Mouse (Mus musculus): Measurements from ENCODE around the gene Ngef. TPM values are rescaled to one million over a fixed set of nuclear protein-coding genes. Genes with fewer than 3 reads are reported as not detected.
A peak's percentile ranks its signal among the peaks of the same experiment; 100 is the strongest.

The Ngef gene
- polyA plus RNA-seq, 1 experiment = 0.72 TPM

DNA sequence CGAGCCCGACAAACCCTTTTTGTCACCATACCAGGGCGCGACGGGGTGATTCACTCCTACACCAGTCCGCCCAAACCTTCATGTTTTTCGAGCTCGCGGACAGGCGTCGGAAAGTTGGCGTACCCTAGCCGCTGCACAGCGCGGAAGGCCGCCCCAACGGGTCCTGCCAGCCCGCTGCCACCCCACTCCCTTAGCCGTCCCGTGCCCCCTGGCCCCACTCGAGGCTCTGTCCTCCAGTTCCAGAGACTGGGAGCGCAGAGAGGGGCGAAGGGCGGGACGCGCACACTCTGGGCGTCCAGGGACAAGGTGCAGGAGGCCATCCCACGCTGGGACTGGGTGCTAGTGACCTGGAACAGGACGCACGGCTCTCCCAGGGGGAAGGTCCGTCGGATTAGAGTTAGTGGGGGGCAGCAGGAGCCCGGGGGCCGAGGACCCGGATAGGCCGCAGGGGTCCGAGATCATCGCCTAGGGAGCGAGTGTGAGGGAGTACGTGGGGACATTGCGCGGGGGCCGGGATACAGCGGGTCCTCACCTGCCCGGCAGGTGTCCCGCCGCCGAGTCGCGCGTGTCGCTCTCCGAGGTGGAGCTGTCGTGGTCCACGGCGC, 64.0 kb downstream of the Ngef start, which contains the start of gene Neu2:
Gene Neu2, plus strand, starts transcription at position 329 of the 605 bp plus-strand sequence.
- peaks cover 27% of the 10 kb centered on the region for H3K27me3 ChIP-seq (ENCODE audit: control insufficient read depth, insufficient read depth, low read length, poor library complexity, severe bottlenecking)
- H3K27ac ChIP-seq (ENCODE audit: insufficient read depth, low read length) = no peak within 1 kb of the TSS
- no peaks in the 10 kb centered on the region for H3K4me1 ChIP-seq (ENCODE audit: control insufficient read depth, insufficient read depth, low read length)
- no peaks in the 10 kb centered on the region for H3K9me3 ChIP-seq (replicated peaks; ENCODE audit: control insufficient read depth, insufficient read depth, low read length, poor library complexity, severe bottlenecking)
- TF ChIP-seq POLR2A (IDR thresholded peaks at IDR 0.05; ENCODE audit: insufficient read depth, low read length) (no peak), CTCF (IDR thresholded peaks at IDR 0.05; ENCODE audit: low read depth, low read length) (no peak), EP300 (IDR thresholded peaks at IDR 0.05; ENCODE audit: insufficient read depth, low read depth, low read length) (no peak)
- peak within 1 kb of the TSS; percentile 82 for H3K9ac ChIP-seq (ENCODE audit: low read depth, poor library complexity, severe bottlenecking)
- no peaks in the 10 kb centered on the region for H3K36me3 ChIP-seq (ENCODE audit: control insufficient read depth, insufficient read depth, low read length, poor library complexity, severe bottlenecking)
- peak within 1 kb of the TSS; percentile 79 for H3K4me3 ChIP-seq (ENCODE audit: low read depth, low read length)

GRCm38 (mm10) chr1:87508591-87509560, 64.8 kb downstream of the Ngef start:
- H3K9ac ChIP-seq (ENCODE audit: low read depth, poor library complexity, severe bottlenecking) = peak overlapping the region; percentile 82; the same call in 1 of the 2 replicates
- H3K27me3 ChIP-seq (ENCODE audit: control insufficient read depth, insufficient read depth, low read length, poor library complexity, severe bottlenecking) = peaks cover 27% of the 10 kb centered on the region
- H3K4me1 ChIP-seq (ENCODE audit: control insufficient read depth, insufficient read depth, low read length) = no peaks in the 10 kb centered on the region
- H3K4me3 ChIP-seq (ENCODE audit: low read depth, low read length) = peak overlapping the region; percentile 79
- no peak overlapping the region for H3K27ac ChIP-seq (ENCODE audit: insufficient read depth, low read length)
- no peaks in the 10 kb centered on the region for H3K36me3 ChIP-seq (ENCODE audit: control insufficient read depth, insufficient read depth, low read length, poor library complexity, severe bottlenecking)
- H3K9me3 ChIP-seq (replicated peaks; ENCODE audit: control insufficient read depth, insufficient read depth, low read length, poor library complexity, severe bottlenecking) = no peaks in the 10 kb centered on the region
- TF ChIP-seq CTCF (IDR thresholded peaks at IDR 0.05; ENCODE audit: low read depth, low read length) (no peak), EP300 (IDR thresholded peaks at IDR 0.05; ENCODE audit: insufficient read depth, low read depth, low read length) (no peak), POLR2A (IDR thresholded peaks at IDR 0.05; ENCODE audit: insufficient read depth, low read length) (no peak)

- no peak for TF ChIP-seq EP300 (IDR thresholded peaks at IDR 0.05; ENCODE audit: insufficient read depth, low read depth, low read length)
- TF ChIP-seq POLR2A (IDR thresholded peaks at IDR 0.05; ENCODE audit: insufficient read depth, low read length) = no peak
- no peak for TF ChIP-seq CTCF (IDR thresholded peaks at IDR 0.05; ENCODE audit: low read depth, low read length)
- Histone ChIP-seq H3K36me3 (ENCODE audit: control insufficient read depth, insufficient read depth, low read length, poor library complexity, severe bottlenecking) (no peaks in the 10 kb centered on the region), H3K9me3 (replicated peaks; ENCODE audit: control insufficient read depth, insufficient read depth, low read length, poor library complexity, severe bottlenecking) (no peaks in the 10 kb centered on the region), H3K27me3 (ENCODE audit: control insufficient read depth, insufficient read depth, low read length, poor library complexity, severe bottlenecking) (peaks cover 27% of the 10 kb centered on the region), H3K9ac (ENCODE audit: low read depth, poor library complexity, severe bottlenecking) (no peak overlapping the region), H3K4me1 (ENCODE audit: control insufficient read depth, insufficient read depth, low read length) (no peaks in the 10 kb centered on the region), H3K4me3 (ENCODE audit: low read depth, low read length) (no peak overlapping the region), H3K27ac (ENCODE audit: insufficient read depth, low read length) (no peak overlapping the region)
Observed at GRCm38 (mm10) chr1:87507857-87508256, 65.8 kb downstream of the Ngef start.

DNA sequence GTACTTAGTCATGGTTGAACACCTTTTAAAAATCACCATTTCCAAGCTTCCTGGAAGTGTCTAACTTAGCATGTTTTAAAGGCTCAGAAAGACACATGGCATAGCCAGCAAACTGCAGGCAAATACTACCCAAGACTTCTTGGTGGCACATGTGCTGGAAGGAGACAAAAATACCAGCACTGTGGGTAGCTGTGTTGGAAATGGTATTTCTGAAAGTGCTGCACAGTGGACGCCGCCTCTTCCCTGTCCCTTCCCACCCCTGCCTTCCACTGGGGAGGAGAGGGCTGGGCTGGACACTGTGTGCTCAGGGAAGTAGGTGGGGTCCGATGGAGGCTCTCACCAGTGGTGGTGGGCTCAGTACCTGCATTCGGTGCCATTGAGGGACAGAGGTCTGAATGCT, 68.1 kb downstream of the Ngef start:
- Histone ChIP-seq H3K27ac (ENCODE audit: insufficient read depth, low read length) (no peak overlapping the region), H3K36me3 (ENCODE audit: control insufficient read depth, insufficient read depth, low read length, poor library complexity, severe bottlenecking) (no peaks in the 10 kb centered on the region), H3K27me3 (ENCODE audit: control insufficient read depth, insufficient read depth, low read length, poor library complexity, severe bottlenecking) (peaks cover 20% of the 10 kb centered on the region), H3K9ac (ENCODE audit: low read depth, poor library complexity, severe bottlenecking) (no peak overlapping the region), H3K4me3 (ENCODE audit: low read depth, low read length) (no peak overlapping the region), H3K4me1 (ENCODE audit: control insufficient read depth, insufficient read depth, low read length) (no peaks in the 10 kb centered on the region), H3K9me3 (replicated peaks; ENCODE audit: control insufficient read depth, insufficient read depth, low read length, poor library complexity, severe bottlenecking) (no peaks in the 10 kb centered on the region)
- TF ChIP-seq EP300 (IDR thresholded peaks at IDR 0.05; ENCODE audit: insufficient read depth, low read depth, low read length) = no peak
- TF ChIP-seq POLR2A (IDR thresholded peaks at IDR 0.05; ENCODE audit: insufficient read depth, low read length) = no peak
- TF ChIP-seq CTCF (IDR thresholded peaks at IDR 0.05; ENCODE audit: low read depth, low read length) = no peak

GRCm38 (mm10) chr1:87493542-87493941, 80.1 kb downstream of the Ngef start:
- H3K27me3 ChIP-seq (ENCODE audit: control insufficient read depth, insufficient read depth, low read length, poor library complexity, severe bottlenecking) = no peaks in the 10 kb centered on the region
- H3K36me3 ChIP-seq (ENCODE audit: control insufficient read depth, insufficient read depth, low read length, poor library complexity, severe bottlenecking) = no peaks in the 10 kb centered on the region
- no peak overlapping the region for H3K27ac ChIP-seq (ENCODE audit: insufficient read depth, low read length)
- TF ChIP-seq POLR2A (IDR thresholded peaks at IDR 0.05; ENCODE audit: insufficient read depth, low read length) (no peak), EP300 (IDR thresholded peaks at IDR 0.05; ENCODE audit: insufficient read depth, low read depth, low read length) (no peak), CTCF (IDR thresholded peaks at IDR 0.05; ENCODE audit: low read depth, low read length) (no peak)
- H3K9ac ChIP-seq (ENCODE audit: low read depth, poor library complexity, severe bottlenecking) = no peak overlapping the region
- H3K4me1 ChIP-seq (ENCODE audit: control insufficient read depth, insufficient read depth, low read length) = no peaks in the 10 kb centered on the region
- H3K9me3 ChIP-seq (replicated peaks; ENCODE audit: control insufficient read depth, insufficient read depth, low read length, poor library complexity, severe bottlenecking) = no peaks in the 10 kb centered on the region
- H3K4me3 ChIP-seq (ENCODE audit: low read depth, low read length) = no peak overlapping the region
